Mouse (Mus musculus) heart, postnatal 0 days (tissue): ENCODE measurements around the gene Med20.

ENCODE experiments used
- CTCF ChIP-seq: IDR thresholded peaks from 2 replicates; pipeline ENCODE4 v1.5.1; 2016; ENCODE audit warnings: antibody characterized with exemption, control low read depth, low read depth
- EP300 ChIP-seq: IDR thresholded peaks from 2 replicates; pipeline ENCODE4 v1.6.1; 2016; ENCODE audit warnings: antibody characterized with exemption, low read depth

- TF ChIP-seq CTCF (no peak), EP300 (no peak)
Observed at GRCm38 (mm10) chr17:47564612-47565011, 46.8 kb upstream of the Med20 start.
